Mouse (Mus musculus): ENCODE data around the gene Tmprss5. TPM values are rescaled to one million over a fixed set of nuclear protein-coding genes. Genes with fewer than 3 reads are reported as not detected.

The Tmprss5 gene
- polyA plus RNA-seq, 1 experiment from 2014 or later, result 0.18 TPM

Other genes with a start within 250 kb of the Tmprss5 start
- 0.85 and 1.00 TPM in 2 replicates for gene Zbtb16, start 245.0 kb upstream of the Tmprss5 start, polyA plus RNA-seq (2016; fragmentation: Nextera tagmentation; extraction: Ambion mirVana)
- gene Htr3a, start 170.2 kb upstream of the Tmprss5 start, polyA plus RNA-seq (2016; fragmentation: Nextera tagmentation; extraction: Ambion mirVana), result 0.24 and 0.33 TPM in 2 replicates
- gene Htr3b, start 116.3 kb upstream of the Tmprss5 start, polyA plus RNA-seq (2016; fragmentation: Nextera tagmentation; extraction: Ambion mirVana), result not detected in 2 replicates
- 133 and 144 TPM in 2 replicates for gene Usp28, start 95.9 kb upstream of the Tmprss5 start, polyA plus RNA-seq (2016; fragmentation: Nextera tagmentation; extraction: Ambion mirVana)
- gene Zw10, start 25.6 kb upstream of the Tmprss5 start, polyA plus RNA-seq (2016; fragmentation: Nextera tagmentation; extraction: Ambion mirVana), result 28.3 and 30.6 TPM in 2 replicates
- gene Gm4894, start 169.3 kb downstream of the Tmprss5 start, polyA plus RNA-seq (2016; fragmentation: Nextera tagmentation; extraction: Ambion mirVana), result not detected in 2 replicates